Mouse (Mus musculus) E14TG2a.4 (cell line): Measurements from ENCODE around the gene Arhgef7.

Experiments
- CTCF ChIP-seq: conservative IDR thresholded peaks from 2 replicates; pipeline ENCODE4 v1.5.1; 2014; ENCODE audit warnings: low read length
- NANOG ChIP-seq: IDR thresholded peaks from 2 replicates; pipeline ENCODE4 v1.6.1; 2014; ENCODE audit warnings: borderline replicate concordance, low read length, mixed read lengths
- POU5F1 ChIP-seq: IDR thresholded peaks from 2 replicates; pipeline ENCODE4 v1.6.1; 2014; ENCODE audit warnings: low read length, borderline replicate concordance

DNA sequence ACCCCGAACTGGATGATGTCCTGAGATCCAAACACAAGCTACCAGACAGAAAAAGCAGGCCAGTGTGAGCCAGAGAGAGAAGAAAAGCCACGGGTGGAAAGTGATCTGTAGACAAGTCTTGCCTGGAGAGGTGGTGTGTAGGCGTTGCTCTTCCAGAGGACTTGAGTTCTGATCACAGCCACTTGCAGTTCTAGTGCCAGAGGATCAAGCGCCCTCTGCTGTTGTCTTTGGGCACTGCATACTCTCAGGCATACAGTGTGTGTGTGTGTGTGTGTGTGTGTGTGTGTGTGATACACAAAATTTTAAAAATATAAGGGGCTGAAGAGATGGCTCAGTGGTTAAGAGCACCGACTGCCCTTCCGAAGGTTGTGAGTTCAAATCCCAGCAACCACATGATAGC lies 15.3 kb upstream of the Arhgef7 start:
- TF ChIP-seq CTCF, result peak; percentile 86
- no peak for TF ChIP-seq NANOG
- no peak for TF ChIP-seq POU5F1
